Mouse (Mus musculus): ENCODE results near the gene Gm10097.

GRCm38 (mm10) chr10:5045213-5045612, 23.8 kb upstream of the Gm10097 start:
- no peak for TF ChIP-seq FLI1 (IDR thresholded peaks at IDR 0.05; ENCODE audit: low read length)
- no peak for TF ChIP-seq GATA1 (IDR thresholded peaks at IDR 0.05; ENCODE audit: borderline replicate concordance, low read length)
